Mouse (Mus musculus) cerebellum, postnatal 25 days (tissue): ENCODE measurements around the gene Actb.

Experiments used
- DNase-seq, 2 experiments: peaks; one replicate each; pipeline ENCODE4 v3.0.0; 2021; ENCODE audit warnings: mixed read lengths in 2 of 2

The Actb gene

GRCm38 (mm10) chr5:142906532-142907047, at the start of gene Actb:
Gene Actb (minus strand): TSS chr5:142906754.
- peak; percentile 98 for DNase-seq

DNA sequence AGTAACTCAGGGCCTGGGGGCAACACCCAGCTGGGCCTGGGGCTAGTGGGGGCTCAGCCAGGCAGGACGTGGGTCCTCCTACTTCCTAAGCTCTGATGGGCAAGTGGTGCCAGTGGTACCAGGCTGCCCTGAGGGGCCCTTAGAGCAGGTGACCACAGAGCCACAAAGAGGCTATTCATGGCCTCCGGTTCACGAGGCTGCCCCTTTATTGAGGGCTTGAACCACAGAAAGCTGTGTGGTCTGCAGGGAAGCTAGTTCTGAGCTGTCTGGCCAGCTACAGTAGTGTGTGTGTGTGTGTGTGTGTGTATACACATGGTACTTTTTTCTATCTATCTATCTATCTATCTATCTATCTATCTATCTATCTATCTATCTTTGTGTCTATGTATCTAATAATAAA, 47.1 kb upstream of the Actb start:
- no peak for DNase-seq

DNA sequence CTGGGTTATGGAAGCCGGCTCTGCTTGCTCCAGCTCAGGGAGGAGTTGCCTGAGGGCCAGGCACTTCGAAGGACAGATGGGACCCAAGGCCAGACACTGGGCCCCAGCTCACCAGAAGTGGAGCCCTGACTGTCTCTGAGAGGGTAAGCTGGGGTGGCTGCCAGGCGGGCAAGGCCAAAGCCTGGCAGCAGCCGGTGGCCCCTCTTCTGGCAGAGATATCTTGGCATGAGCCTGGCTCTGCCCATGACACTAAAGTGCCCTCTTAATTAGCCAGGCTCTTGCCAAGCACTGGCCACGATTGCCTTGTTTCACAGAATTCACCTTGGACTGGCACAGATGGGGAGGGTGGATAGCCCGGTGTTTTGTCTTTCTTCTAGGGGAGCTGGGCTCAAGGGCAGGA, 43.9 kb upstream of the Actb start:
- peak; percentile 23 to 51 for DNase-seq

DNA sequence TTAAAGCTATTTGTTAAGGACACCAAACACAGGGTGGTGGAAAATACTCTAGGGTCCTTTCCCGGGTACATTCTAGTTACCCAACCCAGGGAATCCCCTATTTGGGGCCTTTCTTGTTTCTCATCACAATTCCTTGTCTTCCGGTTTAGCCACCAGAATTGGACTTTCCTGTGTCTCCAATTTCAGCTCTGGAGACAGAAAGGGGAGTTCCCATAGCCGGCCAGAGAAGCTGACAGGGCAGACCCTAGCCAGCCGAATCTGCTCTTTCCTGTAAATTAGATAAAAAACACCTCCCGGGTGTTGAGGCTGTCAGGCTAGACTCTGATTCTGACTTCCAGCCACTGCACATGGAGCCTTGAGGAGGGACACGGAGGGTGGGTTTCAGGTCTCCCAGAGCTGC, 43.0 kb upstream of the Actb start:
- no peak for DNase-seq

GRCm38 (mm10) chr5:142947460-142947859, 40.9 kb upstream of the Actb start:
- DNase-seq: no peak

GRCm38 (mm10) chr5:142944979-142945682, 38.6 kb upstream of the Actb start:
- DNase-seq: no peak

GRCm38 (mm10) chr5:142940393-142940792, 33.8 kb upstream of the Actb start:
- DNase-seq: no peak

DNA sequence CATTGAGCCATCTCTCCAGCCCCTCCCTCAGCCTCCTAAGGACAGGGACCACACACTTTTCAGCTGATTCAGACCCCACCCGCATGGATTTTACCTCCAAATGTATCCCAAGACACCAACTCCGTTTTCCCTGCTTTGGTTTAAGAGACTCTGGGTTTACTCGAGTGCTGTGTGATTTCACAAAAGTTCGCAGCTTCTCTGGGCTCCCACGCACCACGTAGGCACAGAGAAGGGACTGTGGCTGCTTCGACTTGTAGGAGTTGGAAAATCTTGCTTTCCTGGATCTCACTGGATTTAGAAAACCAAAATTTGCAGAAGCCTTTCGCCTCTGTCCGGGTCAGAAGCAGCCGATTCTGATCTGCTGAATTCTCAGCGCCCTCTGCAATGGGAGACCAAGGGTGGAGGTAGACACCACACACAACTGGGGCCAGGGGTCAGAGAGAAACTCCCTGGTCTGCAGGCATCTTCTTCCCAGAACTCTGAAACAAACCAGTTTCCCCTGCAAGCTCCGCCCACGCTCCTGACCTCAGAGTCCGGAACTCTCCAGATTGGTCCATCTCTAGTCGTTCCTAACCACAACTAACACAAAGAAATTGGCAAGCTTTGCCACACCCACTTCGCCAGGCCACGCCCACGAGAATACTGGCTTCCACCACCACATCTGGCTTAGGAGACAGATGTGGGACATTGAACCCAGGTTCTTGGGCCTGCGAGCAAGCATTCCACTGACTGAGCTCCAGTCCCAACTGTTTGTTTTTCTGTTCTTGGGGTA, 31.6 kb upstream of the Actb start:
- no peak for DNase-seq

DNA sequence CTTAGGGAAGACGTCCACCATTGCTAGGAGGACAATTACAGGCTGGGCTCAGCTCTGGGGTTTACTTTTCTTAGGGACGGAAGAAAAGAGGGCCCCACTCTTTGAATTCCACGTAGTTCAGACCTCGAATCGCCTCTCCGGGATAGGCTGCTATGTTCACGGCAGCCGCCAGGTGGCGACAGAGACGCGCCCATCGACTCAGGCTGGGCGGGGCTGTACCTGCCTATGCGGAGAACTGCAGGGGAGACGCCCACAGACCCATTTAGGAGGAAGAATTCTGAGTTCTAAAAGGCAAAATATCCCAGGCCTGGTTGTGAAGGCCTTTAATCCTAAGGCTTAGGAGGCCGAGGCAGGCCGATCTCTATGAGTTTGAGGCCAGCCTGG, 29.8 kb upstream of the Actb start:
- peak; percentile 87 to 90 for DNase-seq

GRCm38 (mm10) chr5:142935642-142936335, 29.2 kb upstream of the Actb start:
- peak; percentile 80 to 87 for DNase-seq

DNA sequence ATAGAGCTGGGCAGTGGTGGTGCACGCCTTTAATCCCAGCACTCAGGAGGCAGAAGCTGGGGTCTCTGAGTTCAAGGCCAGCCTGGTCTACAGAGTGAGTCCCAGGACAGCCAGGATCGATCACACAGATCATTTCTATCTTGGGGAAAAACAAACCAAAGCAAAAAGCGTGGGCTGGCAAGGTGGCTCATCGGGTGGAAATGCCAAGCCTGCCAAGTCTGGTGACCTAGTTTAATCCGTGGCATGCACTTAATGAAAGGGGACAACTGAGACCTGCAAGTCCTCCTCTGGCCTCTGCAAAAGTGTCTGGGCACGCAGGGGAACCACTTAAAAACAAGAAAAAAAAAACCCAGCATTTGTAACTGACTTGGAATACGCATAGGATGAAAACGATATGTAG, 26.2 kb upstream of the Actb start:
- peak in 1 of 2 experiments; percentile 49 for DNase-seq

DNA sequence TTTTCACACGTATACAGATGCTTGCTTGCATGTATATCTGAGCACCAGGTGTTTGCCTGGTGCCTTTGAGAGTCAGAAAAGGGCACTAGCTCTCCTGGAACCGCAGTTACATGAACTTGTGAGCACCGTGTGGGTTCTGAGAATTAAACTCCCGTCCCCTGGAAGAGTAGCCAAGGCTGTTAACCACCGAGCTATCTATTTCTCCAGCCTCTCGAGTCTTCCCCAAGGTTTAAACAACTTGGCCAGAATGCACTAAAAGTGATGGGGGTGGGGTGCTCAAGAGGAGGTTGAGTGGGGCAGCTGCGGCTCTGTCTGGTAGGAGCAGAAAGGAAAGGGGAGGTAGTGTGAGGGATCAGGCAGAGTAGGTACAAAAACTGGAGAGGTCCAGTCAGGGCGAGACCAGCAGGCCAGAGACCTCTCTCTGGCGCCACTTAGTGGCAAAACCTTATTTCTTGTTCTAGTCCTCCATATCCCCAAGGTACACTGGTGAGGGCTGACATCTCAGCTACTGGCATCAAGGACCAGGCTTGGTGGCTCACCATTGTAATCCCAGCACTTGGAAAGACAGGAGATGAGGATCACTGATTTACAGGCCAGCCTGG, 25.6 kb upstream of the Actb start:
- peak; percentile 72 to 86 for DNase-seq

GRCm38 (mm10) chr5:142931241-142931745, 24.7 kb upstream of the Actb start:
- DNase-seq: no peak

GRCm38 (mm10) chr5:142929400-142929752, 22.8 kb upstream of the Actb start:
- no peak for DNase-seq

GRCm38 (mm10) chr5:142928749-142929399, 22.3 kb upstream of the Actb start:
- DNase-seq: peak; percentile 27 to 43

GRCm38 (mm10) chr5:142927341-142927930, 20.9 kb upstream of the Actb start:
- DNase-seq: no peak

DNA sequence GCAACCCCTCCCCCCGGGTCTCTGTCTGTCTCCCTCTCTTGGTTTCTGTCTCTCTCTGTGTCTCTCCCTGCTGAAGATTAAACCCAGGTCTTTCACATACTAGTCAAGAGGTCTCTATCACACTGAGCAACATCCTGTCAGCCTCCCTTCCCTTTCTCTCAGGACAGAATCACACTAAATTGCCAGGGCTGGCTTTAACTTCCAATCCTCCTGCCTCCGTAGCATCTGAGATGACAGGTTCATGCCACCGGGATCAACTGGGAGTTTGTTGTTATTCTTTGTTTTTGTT, 20.3 kb upstream of the Actb start:
- no peak for DNase-seq

DNA sequence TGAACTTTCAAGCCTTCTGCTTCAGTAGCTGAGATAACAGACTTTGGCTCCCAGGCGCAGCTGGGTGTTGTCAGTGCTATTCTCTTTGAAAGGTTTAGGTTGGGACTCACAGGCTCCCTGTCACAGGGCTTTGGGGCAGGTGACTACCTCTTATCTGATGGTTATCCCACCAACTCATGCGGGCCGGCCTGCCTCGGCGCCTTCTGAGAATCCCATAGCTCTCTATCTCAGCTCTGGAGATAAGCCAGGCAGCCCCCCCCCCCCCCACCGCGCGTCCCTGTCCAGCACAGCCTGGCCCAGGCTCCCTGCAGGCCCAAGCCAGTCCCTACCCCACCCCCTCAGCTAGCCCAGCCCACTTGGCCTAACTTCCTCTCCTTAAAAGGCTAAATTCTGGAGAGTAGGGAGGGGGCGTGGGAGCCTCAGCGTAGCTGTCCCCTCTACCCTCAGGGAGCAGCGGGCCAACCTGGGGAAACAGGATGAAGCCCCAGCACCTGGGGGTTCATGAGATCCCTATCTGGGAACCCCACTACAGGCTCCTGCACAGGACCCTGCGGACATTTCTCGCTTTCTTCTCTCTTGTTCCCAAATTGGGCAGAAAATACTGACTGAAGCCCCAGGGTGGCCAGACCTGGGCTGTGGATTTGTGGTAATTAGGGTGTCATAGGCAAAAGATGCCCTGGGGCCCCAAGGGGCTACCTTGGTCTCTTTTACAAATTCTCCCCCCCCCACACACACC, 19.8 kb upstream of the Actb start:
- DNase-seq: no peak

DNA sequence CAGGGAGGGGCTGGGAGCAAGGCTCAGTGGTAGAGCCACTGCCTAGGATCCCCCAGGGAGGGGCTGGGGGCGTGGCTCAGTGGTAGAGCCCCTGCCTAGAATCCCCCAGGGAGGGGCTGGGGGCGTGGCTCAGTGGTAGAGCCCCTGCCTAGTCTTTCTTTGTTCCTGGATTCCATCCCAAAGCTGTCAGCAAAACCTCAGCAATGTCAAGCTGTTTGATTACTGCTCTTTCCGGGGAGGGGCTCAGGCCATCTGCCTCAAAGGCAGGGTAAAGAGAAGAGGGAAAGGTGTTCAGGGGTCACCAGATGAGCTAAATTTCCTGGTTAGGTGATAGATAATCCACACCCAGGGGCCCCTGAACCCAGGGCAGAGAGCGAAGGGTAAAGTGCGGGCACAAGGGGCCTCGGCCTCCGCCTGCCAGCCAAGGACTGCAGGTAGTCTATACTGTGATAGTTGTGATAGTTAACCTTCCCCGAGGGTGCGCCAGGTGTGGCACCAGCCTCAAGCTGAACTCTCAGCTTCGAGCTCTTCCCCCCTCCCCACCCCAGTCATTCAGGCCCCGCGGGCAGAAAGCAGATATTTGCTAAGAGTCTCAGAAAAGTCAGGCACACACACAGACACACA, 17.9 kb upstream of the Actb start:
- DNase-seq: no peak

DNA sequence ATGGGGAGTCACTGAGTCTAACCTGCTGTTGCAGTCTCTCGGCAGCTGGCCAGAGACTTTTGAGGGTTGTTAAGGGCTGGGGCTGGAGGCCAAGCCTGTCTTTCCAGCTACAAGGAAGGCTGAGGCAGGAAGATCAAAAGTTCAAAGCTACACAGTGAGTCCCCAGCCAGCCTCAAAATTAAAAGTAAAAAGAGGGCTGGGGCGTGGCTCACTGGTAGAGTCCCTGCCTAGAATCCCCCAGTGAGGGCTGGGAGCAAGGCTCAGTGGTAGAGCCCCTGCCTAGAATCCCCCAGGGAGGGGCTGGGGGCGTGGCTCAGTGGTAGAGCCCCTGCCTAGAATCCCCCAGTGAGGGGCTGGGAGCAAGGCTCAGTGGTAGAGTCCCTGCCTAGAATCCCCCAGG, 17.2 kb upstream of the Actb start:
- DNase-seq: no peak

DNA sequence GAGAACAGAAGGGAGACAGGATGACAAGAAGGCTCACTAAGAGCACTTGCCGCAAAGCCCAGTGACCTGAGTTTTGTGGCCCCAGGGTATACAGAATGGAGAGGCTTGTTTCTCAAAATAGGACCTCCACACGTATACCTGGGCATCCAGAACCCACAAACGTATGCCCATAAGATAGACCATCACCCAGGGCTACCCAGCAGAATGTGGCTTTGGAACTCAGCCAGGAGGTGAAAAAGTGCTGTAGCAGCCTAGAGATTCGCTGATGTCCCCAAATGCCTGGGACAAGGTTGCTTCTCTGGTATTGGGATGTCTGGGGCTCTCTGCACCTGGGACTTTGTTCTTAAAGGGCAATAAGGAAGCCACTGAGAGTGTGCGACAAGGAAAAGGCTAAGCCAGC, 15.7 kb upstream of the Actb start:
- DNase-seq: no peak
